Mouse (Mus musculus) midbrain, embryonic 16.5 days (tissue): Measurements from ENCODE around the gene Tpr. TPM values are rescaled to one million over a fixed set of nuclear protein-coding genes. Genes with fewer than 3 reads are reported as not detected.
A peak's percentile ranks its signal among the peaks of the same experiment; 100 is the strongest.

Source experiments
- ATAC-seq: fragments of 200-750 bp; cut with Nextera tagmentation; 2 replicates; pipeline ENCODE4 v1.8.0; 2017; ENCODE audit warnings: moderate TSS enrichment
- H3K27ac ChIP-seq: fragments of 300-500 bp; sonication (generic); 2 replicates; pipeline ENCODE4 v1.5.1; 2014; ENCODE audit warnings: mild to moderate bottlenecking, low read length, mixed read lengths
- H3K27me3 ChIP-seq: fragments of 300-500 bp; sonication (generic); 2 replicates; pipeline ENCODE4 v1.6.1; 2014; ENCODE audit warnings: low read depth, low read length, mixed read lengths; ENCODE audit not compliant: control insufficient read depth, insufficient read depth
- H3K36me3 ChIP-seq: fragments of 300-500 bp; sonication (generic); 2 replicates; pipeline ENCODE4 v1.6.1; 2014; ENCODE audit warnings: mild to moderate bottlenecking, low read length, moderate library complexity, mixed read lengths; ENCODE audit not compliant: control insufficient read depth, insufficient read depth
- H3K4me1 ChIP-seq: fragments of 300-500 bp; sonication (generic); 2 replicates; pipeline ENCODE4 v1.6.1; 2014; ENCODE audit warnings: mild to moderate bottlenecking, low read length, mixed read lengths; ENCODE audit not compliant: control insufficient read depth, insufficient read depth
- H3K4me2 ChIP-seq: fragments of 300-500 bp; sonication (generic); 2 replicates; pipeline ENCODE4 v1.6.1; 2014; ENCODE audit warnings: mild to moderate bottlenecking, low read length, mixed read lengths
- H3K4me3 ChIP-seq: fragments of 300-500 bp; sonication (generic); 2 replicates; pipeline ENCODE4 v1.5.1; 2014; ENCODE audit warnings: low read depth, mild to moderate bottlenecking, low read length, moderate library complexity, mixed read lengths
- H3K9ac ChIP-seq: fragments of 300-500 bp; sonication (generic); 2 replicates; pipeline ENCODE4 v1.6.1; 2014; ENCODE audit warnings: low read depth, low read length, mixed read lengths
- H3K9me3 ChIP-seq: fragments of 300-500 bp; sonication (generic); replicated peaks from 2 replicates; pipeline ENCODE4 v1.6.1; 2014; ENCODE audit warnings: mild to moderate bottlenecking, low read length, mixed read lengths; ENCODE audit not compliant: control insufficient read depth, poor library complexity, severe bottlenecking
- WGBS: fragments of 180-500 bp; shearing (Covaris S2); extraction: QIAGEN DNeasy Blood & Tissue Kit; methylation state at CpG from one replicate; pipeline ENCODE4 v1.1.7; 2014; 5-methylcytosine and 5-hydroxymethylcytosine counted together
- polyA plus RNA-seq: library from polyadenylated mRNA; unstranded; fragments of >200 nt; fragmentation: Nextera tagmentation; extraction: Ambion mirVana; gene quantifications from 2 replicates; pipeline ENCODE4 v1.2.1, GENCODE M21; 2015

The Tpr gene
- 126 and 142 TPM in 2 replicates for polyA plus RNA-seq

GRCm38 (mm10) chr1:150392638-150393487 lies at the start of gene Tpr, which contains the start of gene Odr4:
Gene Tpr, plus strand, starts transcription at chr1:150392838.
Gene Odr4, minus strand, starts transcription at chr1:150393080.
- H3K9ac ChIP-seq: peak within 1 kb of the TSS; percentile 87
- H3K4me1 ChIP-seq: peaks cover 15% of the 10 kb centered on the region
- no peaks in the 10 kb centered on the region for H3K9me3 ChIP-seq
- H3K4me3 ChIP-seq: peak within 1 kb of the TSS; percentile 82
- no peaks in the 10 kb centered on the region for H3K27me3 ChIP-seq
- peak; percentile 99 for ATAC-seq
- H3K36me3 ChIP-seq: peaks cover 14% of the 10 kb centered on the region
- peak within 1 kb of the TSS; percentile 97 for H3K27ac ChIP-seq
- WGBS: under 1% methylated on average over 76 of the region's 76 CpGs
- H3K4me2 ChIP-seq: peak within 1 kb of the TSS; percentile 80

GRCm38 (mm10) chr1:150360864-150361263 lies 31.8 kb upstream of the Tpr start:
- Histone ChIP-seq H3K27me3 (no peaks in the 10 kb centered on the region), H3K4me1 (no peaks in the 10 kb centered on the region), H3K4me2 (no peak overlapping the region), H3K4me3 (no peak overlapping the region), H3K27ac (no peak overlapping the region), H3K9ac (no peak overlapping the region), H3K36me3 (peaks cover 19% of the 10 kb centered on the region), H3K9me3 (no peaks in the 10 kb centered on the region)
- no peak for ATAC-seq
- WGBS: 94% methylated on average over 1 of the region's 1 CpGs

GRCm38 (mm10) chr1:150372895-150373294 lies 19.7 kb upstream of the Tpr start:
- no peak overlapping the region for H3K4me3 ChIP-seq
- ATAC-seq: no peak
- peaks cover 3% of the 10 kb centered on the region for H3K36me3 ChIP-seq
- no peak overlapping the region for H3K9ac ChIP-seq
- no peaks in the 10 kb centered on the region for H3K9me3 ChIP-seq
- H3K4me1 ChIP-seq: no peaks in the 10 kb centered on the region
- no peak overlapping the region for H3K4me2 ChIP-seq
- WGBS: 86% methylated on average over 3 of the region's 3 CpGs
- no peaks in the 10 kb centered on the region for H3K27me3 ChIP-seq
- H3K27ac ChIP-seq: no peak overlapping the region

GRCm38 (mm10) chr1:150374247-150374646 lies 18.4 kb upstream of the Tpr start:
- ATAC-seq: no peak
- H3K9me3 ChIP-seq: no peaks in the 10 kb centered on the region
- no peaks in the 10 kb centered on the region for H3K27me3 ChIP-seq
- H3K27ac ChIP-seq: no peak overlapping the region
- no peak overlapping the region for H3K9ac ChIP-seq
- H3K36me3 ChIP-seq: peaks cover 3% of the 10 kb centered on the region
- no peak overlapping the region for H3K4me2 ChIP-seq
- 94% methylated on average over 2 of the region's 2 CpGs for WGBS
- H3K4me3 ChIP-seq: no peak overlapping the region
- H3K4me1 ChIP-seq: no peaks in the 10 kb centered on the region

GRCm38 (mm10) chr1:150384138-150384537 lies 8.5 kb upstream of the Tpr start:
- H3K4me1 ChIP-seq: no peaks in the 10 kb centered on the region
- no peak overlapping the region for H3K4me2 ChIP-seq
- ATAC-seq: no peak
- no peak overlapping the region for H3K9ac ChIP-seq
- no peaks in the 10 kb centered on the region for H3K9me3 ChIP-seq
- no peaks in the 10 kb centered on the region for H3K27me3 ChIP-seq
- no peak overlapping the region for H3K4me3 ChIP-seq
- no peak overlapping the region for H3K27ac ChIP-seq
- peaks cover 2% of the 10 kb centered on the region for H3K36me3 ChIP-seq
- 96% methylated on average over 4 of the region's 4 CpGs for WGBS

GRCm38 (mm10) chr1:150387572-150387971 lies 5.1 kb upstream of the Tpr start:
- Histone ChIP-seq H3K27ac (no peak overlapping the region), H3K4me1 (peaks cover 6% of the 10 kb centered on the region), H3K9ac (no peak overlapping the region), H3K36me3 (peaks cover 5% of the 10 kb centered on the region), H3K4me3 (no peak overlapping the region), H3K27me3 (no peaks in the 10 kb centered on the region), H3K9me3 (no peaks in the 10 kb centered on the region), H3K4me2 (no peak overlapping the region)
- no peak for ATAC-seq
- 93% methylated on average over 9 of the region's 9 CpGs for WGBS

GRCm38 (mm10) chr1:150389390-150390129 lies 3.1 kb upstream of the Tpr start:
- Histone ChIP-seq H3K9ac (no peak overlapping the region), H3K9me3 (no peaks in the 10 kb centered on the region), H3K4me2 (no peak overlapping the region), H3K4me3 (no peak overlapping the region), H3K36me3 (peaks cover 5% of the 10 kb centered on the region; the same call in 1 of the 2 replicates), H3K4me1 (peaks cover 12% of the 10 kb centered on the region), H3K27me3 (no peaks in the 10 kb centered on the region), H3K27ac (no peak overlapping the region)
- WGBS: 90% methylated on average over 6 of the region's 6 CpGs
- no peak for ATAC-seq

GRCm38 (mm10) chr1:150391931-150392637 lies 554 bp upstream of the Tpr start:
- H3K27me3 ChIP-seq: no peaks in the 10 kb centered on the region
- peak overlapping the region; percentile 97 for H3K27ac ChIP-seq
- peak overlapping the region; percentile 82 for H3K4me3 ChIP-seq
- 25% methylated on average over 11 of the region's 11 CpGs for WGBS
- no peaks in the 10 kb centered on the region for H3K9me3 ChIP-seq
- H3K36me3 ChIP-seq: peaks cover 14% of the 10 kb centered on the region
- peak; percentile 52 for ATAC-seq
- H3K9ac ChIP-seq: peak overlapping the region; percentile 87
- peaks cover 15% of the 10 kb centered on the region for H3K4me1 ChIP-seq
- peak overlapping the region; percentile 65 for H3K4me2 ChIP-seq
